ENCODE assay signal across 8 mouse cellular contexts in the genomic region with DNA sequence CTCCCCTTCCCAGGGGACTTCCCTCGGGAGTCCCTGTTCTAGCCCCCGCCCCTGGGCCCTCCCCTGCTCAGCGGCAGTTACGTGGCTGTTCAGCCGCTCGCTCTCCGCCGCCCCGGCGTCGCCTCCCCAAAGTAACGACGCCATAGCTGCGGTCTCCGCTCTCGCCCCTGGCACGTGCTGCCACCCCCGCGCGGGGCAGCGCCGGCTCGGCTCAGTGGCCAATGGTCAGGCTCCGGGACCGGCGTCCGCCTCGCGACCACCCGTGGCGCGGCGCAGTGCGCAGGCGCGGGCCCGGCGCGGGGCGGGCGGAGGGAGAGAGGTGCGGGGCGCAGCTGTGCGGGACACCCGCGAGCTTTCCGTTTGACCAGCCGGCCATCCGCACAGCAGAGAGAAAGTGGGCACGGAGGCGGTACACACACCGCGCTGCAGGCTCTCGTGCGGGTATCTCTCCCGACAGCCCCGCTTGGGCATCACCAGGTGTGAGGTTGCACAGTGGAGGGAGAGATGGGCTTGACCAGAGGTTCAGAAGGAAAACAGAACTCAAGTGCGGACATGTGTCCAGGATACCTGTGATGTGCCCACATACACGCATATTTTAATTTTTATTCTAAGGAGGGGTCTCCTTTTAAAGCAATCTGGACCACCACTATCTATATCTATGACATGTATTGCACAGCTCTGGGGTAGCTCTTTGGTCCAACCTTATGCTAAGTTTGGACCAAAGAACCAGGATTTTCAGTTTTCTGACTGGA. TPM values are rescaled to one million over a fixed set of nuclear protein-coding genes. Genes with fewer than 3 reads are reported as not detected.
DNase-seq lines count a peak whose midpoint lies in the region; ATAC-seq and TF ChIP-seq lines count a peak whose summit lies in the region.

TSS of gene Ddx25 (minus strand) at position 272 of the 752 bp plus-strand sequence.
TSS of gene Pus3 (plus strand) at position 339 of the 752 bp plus-strand sequence.

- peak within 1 kb of the TSS; percentile 89 for H3K4me2 ChIP-seq in hindbrain, embryonic 12.5 days (replicated peaks)

- WGBS in heart, adult 2 months, result 2% methylated on average over 59 of the region's 59 CpGs
- under 1% methylated on average over 57 of the region's 59 CpGs for WGBS in hindbrain, embryonic 12.5 days

- no peaks in the 10 kb centered on the region; the same call in 1 of the 2 replicates for H3K79me2 ChIP-seq in heart, adult 2 months (replicated peaks; ENCODE audit: control insufficient read depth, insufficient read depth, low read length)

- H3K4me3 ChIP-seq in heart, adult 2 months, result peak within 1 kb of the TSS; percentile 85
- peak within 1 kb of the TSS; percentile 51 for H3K4me3 ChIP-seq in hindbrain, embryonic 12.5 days

- peak within 1 kb of the TSS; percentile 54 for H3K9ac ChIP-seq in heart, adult 2 months (ENCODE audit: low read depth, low read length)
- H3K9ac ChIP-seq in hindbrain, embryonic 12.5 days, result peak within 1 kb of the TSS; percentile 60

- no peaks in the 10 kb centered on the region; the same call in 1 of the 2 replicates for H3K4me1 ChIP-seq in heart, adult 2 months (ENCODE audit: control insufficient read depth, insufficient read depth, low read length)
- H3K4me1 ChIP-seq in hindbrain, embryonic 12.5 days, result peaks cover 13% of the 10 kb centered on the region

- no peaks in the 10 kb centered on the region for H3K9me3 ChIP-seq in hindbrain, embryonic 12.5 days (replicated peaks)

- peak; percentile 18 to 34 for DNase-seq in heart, adult 2 months
- DNase-seq in heart, adult 9 months (ENCODE audit: low spot score in 2 of 2), result no peak
- DNase-seq in embryo, embryonic 11 days, result peak; percentile 85
- peak; percentile 64 to 88 for DNase-seq in left cerebral cortex, postnatal 10 days (ENCODE audit: extremely low spot score in 1 of 2, low spot score in 2 of 2)
- peak; percentile 28 for DNase-seq in thymus, postnatal 0 days (ENCODE audit: low spot score)

- TF ChIP-seq EP300 in heart, adult 2 months (IDR thresholded peaks at IDR 0.05; ENCODE audit: insufficient read depth, low read depth, low read length), result no peak

- no peaks in the 10 kb centered on the region for H3K36me3 ChIP-seq in heart, adult 2 months (ENCODE audit: control insufficient read depth, insufficient read depth, low read length)
- H3K36me3 ChIP-seq in hindbrain, embryonic 12.5 days, result peaks cover 11% of the 10 kb centered on the region

- H3K27ac ChIP-seq in heart, adult 2 months, result peak within 1 kb of the TSS; percentile 60
- peak within 1 kb of the TSS; percentile 45 for H3K27ac ChIP-seq in hindbrain, embryonic 12.5 days

- no peak for TF ChIP-seq CTCF in heart, adult 2 months (IDR thresholded peaks at IDR 0.05)

- peak; percentile 30 for ATAC-seq in activated CD4-positive, CD25-positive, alpha-beta regulatory T cell, adult 4 months
- peak; percentile 87 for ATAC-seq in hindbrain, embryonic 12.5 days (ENCODE audit: low FRiP score)
- ATAC-seq in monocyte, adult 5-6 weeks (replicated peaks; ENCODE audit: insufficient number of reproducible peaks, low FRiP score, low TSS enrichment, poor library complexity, severe bottlenecking), result 0 out of 2 replicates have a peak, but pooled peaks have one; percentile 23

- no peak for TF ChIP-seq POLR2A in heart, adult 2 months (IDR thresholded peaks at IDR 0.05; ENCODE audit: insufficient read depth, low read depth, low read length)

- intact Hi-C loops in heart, adult 2 months (cut with DNase I), result no loop called here
- intact Hi-C loops in left cerebral cortex, postnatal 10 days (cut with DNase I), result no loop called here

- H3K27me3 ChIP-seq in heart, adult 2 months (ENCODE audit: control insufficient read depth, insufficient read depth, low read length), result peaks cover 12% of the 10 kb centered on the region
- H3K27me3 ChIP-seq in hindbrain, embryonic 12.5 days, result 0 out of 2 replicates have a peak, but pooled peaks cover 12% of the 10 kb centered on the region

RNA-seq across cellular contexts. Expression of gene Ddx25, which starts in this region (rescaled TPM):
- total RNA-seq in heart, adult 2 months (2021), result not detected
- polyA plus RNA-seq in heart, adult 2 months (2012; rRNA removed), result 0.04 and 0.06 TPM in 2 replicates
- polyA plus RNA-seq in activated CD4-positive, CD25-positive, alpha-beta regulatory T cell, adult 4 months (2017; shearing (Covaris generic)), result under 1 TPM; 0.09 to 0.17 TPM
- polyA plus RNA-seq in hindbrain, embryonic 12.5 days (2016; fragmentation: Nextera tagmentation; extraction: Ambion mirVana), result 11.5 and 12.6 TPM in 2 replicates
- 10 to 100 TPM; 16.4 to 16.6 TPM for total RNA-seq in left cerebral cortex, postnatal 10 days (2021)
- total RNA-seq in monocyte, adult 5-6 weeks (2017), result 0.10 to 0.64 TPM (median 0.57 TPM) in 3 replicates
- 0.18 and 0.31 TPM in 2 replicates for polyA plus RNA-seq in thymus, postnatal 0 days (2015; fragmentation: Nextera tagmentation; extraction: Ambion mirVana)

RNA-seq across cellular contexts. Expression of gene Pus3, which starts in this region (rescaled TPM):
- total RNA-seq in heart, adult 2 months (2021), result 1 to 10 TPM; 6.0 to 6.3 TPM
- 1.8 and 4.1 TPM in 2 replicates for polyA plus RNA-seq in heart, adult 2 months (2012; rRNA removed)
- 10 to 100 TPM; 21.0 to 27.0 TPM for polyA plus RNA-seq in activated CD4-positive, CD25-positive, alpha-beta regulatory T cell, adult 4 months (2017; shearing (Covaris generic))
- polyA plus RNA-seq in hindbrain, embryonic 12.5 days (2016; fragmentation: Nextera tagmentation; extraction: Ambion mirVana), result 16.3 and 16.7 TPM in 2 replicates
- 10 to 100 TPM; 11.4 to 12.9 TPM for total RNA-seq in left cerebral cortex, postnatal 10 days (2021)
- 17.2 to 30.8 TPM (median 30.7 TPM) in 3 replicates for total RNA-seq in monocyte, adult 5-6 weeks (2017)
- polyA plus RNA-seq in thymus, postnatal 0 days (2015; fragmentation: Nextera tagmentation; extraction: Ambion mirVana), result 26.6 and 27.7 TPM in 2 replicates

Comparison
In these comparisons a context has a peak if more than half of its experiments do, and no peak if none do; other contexts are left out.
1. RNA of gene Ddx25 (total RNA-seq): 16.4 to 16.6 TPM in left cerebral cortex, postnatal 10 days; 0.10 to 0.64 TPM in monocyte, adult 5-6 weeks and not detected in heart, adult 2 months; every median in the first group is over 10 times any median in the second.
2. DNase-seq: peak in heart, adult 2 months (2 of 2), embryo, embryonic 11 days (single experiment), left cerebral cortex, postnatal 10 days (2 of 2) and thymus, postnatal 0 days (single experiment); none in heart, adult 9 months (0 of 2).
3. ATAC-seq: peak in every context shown above with its lines; median percentile 87 in hindbrain, embryonic 12.5 days; 30 in activated CD4-positive, CD25-positive, alpha-beta regulatory T cell, adult 4 months; 23 in monocyte, adult 5-6 weeks.